Mouse (Mus musculus): Measurements from ENCODE around the gene Gm14409. TPM values are rescaled to one million over a fixed set of nuclear protein-coding genes. Genes with fewer than 3 reads are reported as not detected.

Gene Gm14409
- polyA plus RNA-seq, 1 experiment from 2014 or later = not detected

Other genes with a start within 250 kb of the Gm14409 start
- 0.28 TPM in 1 of 2 replicates, not detected in the other for gene Gm14401, start 192.7 kb downstream of the Gm14409 start, polyA plus RNA-seq (2015; fragmentation: Nextera tagmentation; extraction: Ambion mirVana)
- 23.8 and 27.4 TPM in 2 replicates for gene Gm14410, start 60.6 kb downstream of the Gm14409 start, polyA plus RNA-seq (2015; fragmentation: Nextera tagmentation; extraction: Ambion mirVana)
- gene Gm14412, start 57.3 kb upstream of the Gm14409 start, polyA plus RNA-seq (2015; fragmentation: Nextera tagmentation; extraction: Ambion mirVana) = 0.13 and 0.31 TPM in 2 replicates
- gene Gm14418, start 131.3 kb upstream of the Gm14409 start, polyA plus RNA-seq (2015; fragmentation: Nextera tagmentation; extraction: Ambion mirVana) = 13.3 and 13.6 TPM in 2 replicates
- gene Zfp970, start 197.7 kb upstream of the Gm14409 start, polyA plus RNA-seq (2015; fragmentation: Nextera tagmentation; extraction: Ambion mirVana) = 19.8 and 20.2 TPM in 2 replicates
- gene Gm14403, start 231.2 kb upstream of the Gm14409 start, polyA plus RNA-seq (2015; fragmentation: Nextera tagmentation; extraction: Ambion mirVana) = 11.5 and 12.7 TPM in 2 replicates